Mouse (Mus musculus): ENCODE data around the gene Gm42372.

The Gm42372 gene

DNA sequence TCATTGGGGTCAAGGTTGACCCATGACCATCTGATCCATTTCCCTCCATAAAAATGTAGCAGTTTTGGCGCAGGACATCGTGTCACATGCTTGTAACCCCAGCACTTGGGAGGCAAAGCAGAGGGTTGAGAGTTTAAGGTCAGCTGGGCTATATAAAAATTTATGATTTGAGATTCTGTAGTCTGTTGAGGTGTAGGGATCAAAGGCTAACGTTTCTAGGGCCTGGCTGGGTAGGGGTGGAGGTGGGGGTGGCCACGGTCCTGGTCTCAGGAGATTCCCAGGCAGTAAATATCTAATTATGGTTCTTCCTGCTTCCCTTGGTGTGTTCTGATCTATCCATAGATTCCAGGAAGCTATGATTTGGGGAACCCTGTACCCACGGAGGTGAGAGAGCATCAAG is 21.2 kb upstream of the Gm42372 start:
- DNase-seq, result no peak

DNA sequence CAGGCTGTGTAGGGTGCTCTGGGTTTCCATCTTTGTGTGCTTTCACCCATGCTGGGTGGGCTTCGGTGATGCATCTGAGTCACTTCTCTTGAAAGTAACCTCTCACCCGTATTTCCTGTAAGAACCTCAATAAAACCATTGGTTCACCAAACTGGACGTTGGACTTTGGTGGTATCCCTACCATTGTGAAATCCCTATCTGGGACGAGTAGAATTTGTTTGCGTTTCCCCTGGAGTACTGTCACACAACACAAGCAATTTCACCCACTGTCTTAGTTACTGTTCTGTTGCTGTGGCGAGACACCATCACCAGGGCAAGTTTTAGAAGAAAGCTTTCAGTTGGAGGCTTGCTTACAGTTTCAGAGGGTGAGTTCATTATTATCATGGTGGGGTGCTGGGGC is 14.5 kb upstream of the Gm42372 start:
- DNase-seq, result no peak

DNA sequence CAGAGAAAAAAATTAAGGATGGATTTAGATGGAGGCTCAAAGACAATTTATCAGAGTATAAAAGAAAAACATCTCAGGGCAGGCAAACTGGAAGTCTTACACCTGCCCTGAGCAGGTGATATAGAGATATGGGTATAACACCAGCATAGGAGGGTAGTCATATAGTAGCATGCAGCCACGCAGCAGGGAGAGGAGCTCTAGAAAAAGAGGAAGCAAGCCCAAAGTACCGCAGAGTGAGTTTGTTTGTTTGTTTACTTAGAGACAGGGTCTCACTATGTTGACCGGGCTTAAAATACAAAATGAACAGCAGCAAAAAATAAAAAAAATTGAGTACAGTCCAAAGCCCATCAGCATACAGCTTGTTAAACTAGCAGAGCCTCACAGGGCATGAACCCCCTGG is 11.7 kb upstream of the Gm42372 start:
- DNase-seq, result no peak

DNA sequence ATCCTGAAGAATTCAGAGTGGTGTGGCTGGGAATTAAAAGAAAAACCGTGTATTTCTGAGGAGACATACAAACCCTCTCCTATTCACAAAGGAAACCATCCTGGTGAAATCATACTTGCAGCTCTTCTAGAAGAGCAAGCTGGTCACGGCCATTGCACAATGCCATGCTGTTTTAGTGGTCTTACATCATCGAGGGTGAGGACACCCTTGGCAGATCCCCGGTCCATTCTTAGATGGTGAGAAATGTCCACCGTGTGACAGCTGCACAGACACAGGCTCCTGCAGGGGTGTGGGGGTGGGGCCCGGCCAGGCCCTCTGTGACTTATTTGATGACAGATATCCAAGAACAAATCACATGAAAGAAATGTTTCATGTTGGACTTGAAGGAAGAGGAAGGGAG is 8.9 kb upstream of the Gm42372 start:
- no peak for DNase-seq

DNA sequence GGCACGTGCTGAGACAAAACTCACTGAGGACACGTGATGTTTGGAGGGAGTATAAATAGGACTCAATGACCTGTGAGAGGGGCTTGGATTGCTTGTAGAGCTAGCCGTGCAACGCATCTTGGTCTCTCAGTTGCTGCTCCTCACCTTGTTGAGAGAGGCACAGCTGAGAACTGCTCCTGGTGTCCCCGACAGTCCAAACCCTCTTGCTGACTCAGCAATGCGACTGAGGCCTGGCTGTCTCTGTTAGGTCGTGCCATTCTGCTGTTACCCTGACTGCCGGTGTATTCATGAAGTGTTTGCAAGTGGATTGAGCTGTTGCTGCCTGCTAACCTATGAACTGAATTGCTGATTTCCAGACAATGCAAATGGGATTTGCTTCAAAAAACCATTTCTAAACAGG is 6.6 kb upstream of the Gm42372 start:
- no peak for DNase-seq

DNA sequence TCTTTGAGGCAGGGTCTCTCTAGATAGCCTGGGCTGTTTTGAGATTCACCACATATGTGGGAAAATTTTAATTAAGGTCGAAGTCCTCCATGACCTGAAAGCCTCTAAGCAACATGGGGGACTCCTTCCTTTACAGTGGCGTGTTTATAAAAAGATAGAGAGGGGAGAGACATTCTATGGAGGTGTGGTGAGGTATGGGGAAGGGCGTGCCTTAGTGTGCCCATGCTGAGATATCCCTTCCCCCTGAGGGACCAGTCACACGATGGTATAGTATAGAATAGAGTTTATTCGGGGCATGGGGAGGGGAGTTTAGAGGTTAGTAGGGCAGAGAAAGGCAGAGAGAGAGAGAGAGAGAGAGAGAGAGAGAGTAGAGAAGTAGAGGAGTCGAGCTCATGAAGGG is 4.7 kb upstream of the Gm42372 start:
- no peak for DNase-seq

DNA sequence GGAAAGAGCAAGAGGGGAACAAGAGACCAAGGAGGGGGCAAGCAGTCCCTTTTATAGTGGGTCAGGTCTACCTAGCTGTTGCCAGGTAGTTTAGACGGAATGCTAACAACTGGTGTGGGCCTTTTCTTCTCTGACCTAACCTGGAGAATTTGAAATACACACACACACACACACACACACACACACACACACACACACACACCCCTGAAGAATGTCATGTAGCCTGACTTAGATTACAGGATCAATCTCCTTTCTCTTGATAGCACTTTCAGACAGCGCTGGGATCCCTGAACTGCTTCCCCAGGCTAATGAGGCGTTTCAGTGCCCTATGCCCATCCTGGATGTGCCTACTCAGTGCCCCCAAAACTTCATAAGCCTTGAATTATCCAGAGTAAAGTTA is 4.3 kb upstream of the Gm42372 start:
- no peak for DNase-seq

DNA sequence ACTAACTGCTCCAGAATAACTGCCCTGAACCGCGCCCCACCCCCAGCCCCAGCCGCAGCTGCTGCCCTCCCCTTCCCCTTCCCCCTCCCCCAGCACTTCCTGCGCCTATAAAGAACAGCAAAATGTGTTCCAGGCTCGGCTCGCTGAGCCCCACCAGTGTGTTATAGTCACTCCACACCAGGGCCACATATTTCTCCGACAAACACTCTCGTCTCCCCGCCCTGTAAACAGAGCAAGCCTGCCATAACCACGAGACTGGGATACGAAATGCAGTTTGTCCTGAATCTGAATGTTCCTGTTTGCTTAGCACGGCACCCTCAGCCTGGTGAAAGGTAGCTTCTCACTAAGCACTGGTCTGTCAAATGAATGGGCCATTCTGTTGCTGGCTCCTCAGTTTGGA is 2.5 kb upstream of the Gm42372 start:
- DNase-seq, result peak; percentile 78 to 86

DNA sequence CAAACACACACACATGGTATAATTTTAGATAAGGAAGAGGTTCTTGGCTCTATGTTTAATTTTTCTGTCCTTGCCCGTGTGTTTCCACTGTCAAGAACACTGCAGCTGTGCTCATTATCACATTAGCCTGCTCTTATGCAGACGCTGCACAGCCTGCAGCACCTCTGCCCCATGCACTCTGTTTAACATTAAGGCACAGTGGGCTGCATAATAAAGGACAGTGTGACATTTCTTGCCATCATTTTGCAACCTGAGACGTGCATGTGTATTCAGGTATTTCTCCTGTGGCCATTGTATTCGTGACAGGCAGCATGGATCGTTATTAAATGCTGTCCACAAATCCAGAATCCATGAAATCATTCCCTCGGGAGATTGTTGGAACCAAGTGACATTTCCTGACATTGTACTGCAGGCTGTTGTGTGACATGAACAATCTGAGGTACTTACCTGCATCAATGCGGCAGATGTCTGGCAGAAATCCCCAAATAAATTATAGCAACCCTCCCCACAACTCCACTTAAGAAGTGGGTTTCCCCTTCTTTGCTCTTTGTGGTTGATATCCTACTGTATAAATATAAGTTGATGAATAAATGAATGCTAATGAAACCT is 4.8 kb downstream of the Gm42372 start:
- no peak for DNase-seq

DNA sequence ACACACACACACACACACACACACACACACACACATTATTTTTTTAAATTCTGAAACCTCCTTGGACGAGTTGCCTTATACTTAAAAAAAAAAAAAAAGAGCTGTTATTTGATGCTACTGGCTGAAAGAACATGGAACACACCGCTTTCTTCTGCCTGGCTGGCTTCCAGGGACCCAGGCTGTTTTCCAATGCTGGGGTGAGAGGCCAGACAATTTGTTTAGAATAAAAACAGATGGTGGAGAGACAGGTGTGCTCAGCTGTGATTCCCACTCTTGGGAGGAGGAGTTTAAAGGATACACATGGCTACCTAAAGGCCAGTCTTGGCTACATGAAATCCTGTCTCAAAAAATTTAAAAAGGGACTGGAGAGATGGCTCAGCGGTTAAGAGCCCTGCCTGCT is 5.5 kb downstream of the Gm42372 start:
- no peak for DNase-seq

DNA sequence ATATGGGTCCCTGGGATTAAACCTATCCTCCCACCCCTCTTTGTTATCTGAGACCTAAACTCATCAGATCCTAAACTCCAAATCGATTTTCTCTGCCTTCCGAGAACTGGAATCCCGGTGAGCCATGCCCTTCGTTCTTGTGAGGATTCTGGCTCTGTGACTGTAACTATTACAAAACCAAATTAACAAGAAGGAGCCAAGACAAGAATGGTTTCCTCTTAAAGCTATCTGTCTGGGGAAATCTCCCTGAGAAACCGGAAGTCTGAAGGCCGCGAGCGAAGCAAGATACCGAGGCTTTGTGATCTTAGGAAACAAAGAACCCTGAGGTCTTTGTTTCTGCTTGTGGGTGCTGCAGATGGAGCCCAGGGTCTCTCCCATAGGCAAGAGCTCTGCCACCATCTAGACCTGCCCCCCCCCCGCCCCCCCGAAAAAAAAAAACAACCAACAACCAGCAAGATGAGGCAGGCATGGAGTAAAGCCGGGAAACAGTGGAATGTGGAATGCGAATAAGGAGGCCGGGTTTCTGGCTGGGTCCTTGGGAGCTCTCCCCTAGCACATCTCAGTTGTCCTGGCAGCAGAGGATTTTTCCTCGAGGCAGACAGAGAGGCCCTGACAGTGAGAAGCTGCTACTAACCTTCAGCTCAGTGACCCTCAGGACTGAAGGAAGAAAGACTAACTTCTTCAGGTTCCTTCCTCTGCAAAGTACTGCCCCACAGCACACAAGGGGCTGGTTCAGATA is 7.3 kb downstream of the Gm42372 start:
- DNase-seq, result peak; percentile 37 to 46

DNA sequence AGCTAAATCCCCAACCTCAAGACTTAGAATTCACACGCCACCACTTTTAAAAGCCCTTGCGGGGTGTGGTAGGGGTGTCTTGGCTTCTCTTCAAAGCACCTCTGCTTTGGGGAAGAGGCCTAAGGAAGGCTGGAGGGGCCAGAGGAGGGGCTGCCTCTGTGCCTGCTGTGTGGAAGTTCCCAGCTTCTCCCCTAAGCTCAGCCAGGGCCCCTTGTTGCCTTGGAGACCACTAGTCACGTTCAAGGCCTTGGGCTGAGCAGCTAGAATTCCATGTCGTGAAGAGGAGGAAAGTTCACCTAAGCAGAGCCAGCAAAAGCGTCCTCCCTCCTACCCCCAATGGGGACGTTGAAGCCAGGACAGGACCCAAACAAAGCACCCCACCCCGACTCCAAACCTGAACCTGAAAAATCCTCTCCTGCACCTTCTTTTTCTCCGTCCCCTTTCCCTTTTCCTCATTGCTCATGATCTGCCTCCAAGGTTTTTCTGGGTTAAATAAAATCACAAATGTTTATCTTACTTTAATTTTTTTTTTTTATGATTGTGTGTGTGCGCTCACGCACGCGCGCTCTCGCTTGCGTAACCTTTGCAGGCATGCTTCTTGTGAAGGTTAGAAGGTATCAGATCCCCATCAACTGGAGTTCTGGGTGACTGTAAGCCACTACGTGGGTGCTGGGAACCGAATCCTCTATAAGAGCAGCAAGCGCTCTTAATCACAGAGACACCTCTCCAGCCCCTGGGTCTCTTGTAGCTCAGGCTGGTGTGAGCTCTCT is 9.0 kb downstream of the Gm42372 start:
- DNase-seq, result no peak

DNA sequence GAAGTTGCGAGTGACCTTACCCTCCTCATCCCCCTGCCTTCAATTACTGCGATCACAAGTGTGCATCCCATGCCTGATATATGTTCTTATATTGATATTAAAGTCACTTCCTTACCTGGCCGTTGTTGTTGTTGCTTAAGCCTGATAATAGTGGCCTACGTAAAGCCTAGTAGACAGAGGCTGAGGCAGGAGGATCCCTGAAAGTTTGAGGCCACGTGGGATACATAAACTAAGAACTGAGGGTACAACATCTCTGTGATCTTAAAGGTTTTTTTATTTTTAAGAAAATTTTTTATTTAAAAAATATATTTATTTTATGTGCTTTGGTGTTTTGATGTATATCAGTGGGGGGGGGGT is 9.5 kb downstream of the Gm42372 start, which contains the start of gene Ccdc8:
Gene Ccdc8, plus strand, starts transcription at position 258 of the 357 bp plus-strand sequence.
- no peak for DNase-seq

DNA sequence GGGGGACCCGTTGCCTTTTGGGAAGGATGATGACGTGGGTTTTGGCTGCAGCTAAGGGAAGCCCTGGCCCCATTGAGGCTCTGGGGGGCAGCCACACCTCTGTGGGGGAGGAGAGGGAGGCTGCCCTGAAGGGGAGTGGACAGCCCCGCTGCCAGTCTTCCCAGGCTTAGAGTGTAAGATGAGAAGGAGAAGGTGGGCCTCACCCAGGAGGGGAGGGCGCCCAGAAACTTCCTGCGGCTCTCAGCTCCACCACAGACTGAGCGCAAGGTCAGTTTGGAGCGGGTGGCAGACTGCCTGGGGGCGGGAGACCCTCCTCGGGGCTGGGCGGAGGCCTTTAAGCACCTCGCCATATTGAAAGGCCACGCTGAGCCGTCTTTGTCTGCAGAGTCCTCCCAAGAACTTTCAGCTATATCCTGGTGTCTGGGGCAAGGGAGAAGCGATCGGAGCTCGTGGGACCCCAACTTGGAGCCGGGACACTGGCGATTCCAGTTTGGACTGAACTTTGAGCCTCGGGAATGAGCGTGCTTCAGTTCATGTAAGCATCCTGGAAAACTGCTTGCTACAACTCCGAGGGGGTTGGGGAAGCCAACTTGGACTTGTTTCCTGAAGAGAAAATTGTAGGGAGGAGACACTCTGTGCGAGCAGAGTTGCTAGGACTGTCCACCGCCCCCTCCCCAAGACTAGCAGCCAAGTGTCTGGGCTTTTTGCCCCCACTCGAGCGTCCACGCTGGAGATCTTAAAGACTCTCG is 10.9 kb downstream of the Gm42372 start:
- no peak for DNase-seq

DNA sequence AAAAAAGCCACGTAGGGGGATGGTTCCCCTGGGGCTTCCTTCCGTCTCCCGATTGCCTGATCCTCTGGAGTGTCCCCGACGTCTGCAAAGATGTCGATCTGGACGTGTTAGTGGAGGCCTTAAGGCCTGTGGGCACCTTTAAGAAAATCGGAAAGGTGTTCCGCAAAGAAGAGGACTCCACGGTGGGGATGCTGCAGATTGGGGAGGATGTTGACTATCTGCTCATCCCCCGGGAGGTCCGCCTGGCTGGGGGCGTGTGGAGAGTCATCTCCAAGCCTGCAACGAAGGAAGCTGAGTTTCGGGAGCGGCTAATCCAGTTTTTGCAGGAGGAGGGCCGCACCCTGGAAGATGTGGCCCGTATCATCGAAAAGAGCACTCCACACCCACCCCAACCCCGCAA is 11.5 kb downstream of the Gm42372 start:
- DNase-seq, result no peak

DNA sequence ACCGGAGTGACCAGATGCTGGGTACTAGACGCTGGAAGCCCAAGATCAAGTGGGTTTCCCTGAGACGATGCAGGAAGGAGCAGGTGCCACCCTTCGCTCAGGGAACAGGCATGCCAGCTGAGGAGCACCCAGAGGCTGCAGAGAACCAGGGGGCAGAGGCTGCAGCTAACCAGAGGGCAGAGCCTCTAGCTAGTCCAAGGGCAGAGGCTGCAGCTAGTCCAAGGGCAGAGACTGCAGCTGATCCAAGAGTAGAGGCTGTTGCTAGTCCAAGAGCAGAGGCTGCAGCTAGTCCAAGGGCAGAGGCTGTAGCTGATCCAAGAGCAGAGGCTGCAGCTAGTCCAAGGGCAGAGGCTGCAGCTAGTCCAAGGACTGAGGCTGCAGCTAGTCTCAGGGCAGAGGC is 12.5 kb downstream of the Gm42372 start:
- no peak for DNase-seq

DNA sequence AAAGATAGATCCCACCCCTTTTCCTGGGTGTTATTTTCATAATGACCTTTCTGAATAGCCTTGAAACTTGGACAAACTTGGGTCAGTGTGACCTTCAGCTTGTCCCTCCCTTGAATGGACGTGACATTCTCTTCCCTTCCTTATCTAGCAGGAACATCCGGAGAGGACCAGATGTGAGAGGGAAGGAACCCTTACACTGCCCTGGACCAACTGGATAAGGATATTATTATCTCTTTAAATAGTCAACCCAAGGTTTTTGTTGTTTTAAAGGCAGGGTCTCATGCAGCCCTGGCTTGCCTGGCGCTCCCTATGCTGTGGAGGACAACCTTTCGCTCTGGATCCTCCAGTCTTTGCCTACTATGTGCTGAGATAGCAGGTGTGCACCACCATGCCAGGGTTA is 16.3 kb downstream of the Gm42372 start:
- no peak for DNase-seq

DNA sequence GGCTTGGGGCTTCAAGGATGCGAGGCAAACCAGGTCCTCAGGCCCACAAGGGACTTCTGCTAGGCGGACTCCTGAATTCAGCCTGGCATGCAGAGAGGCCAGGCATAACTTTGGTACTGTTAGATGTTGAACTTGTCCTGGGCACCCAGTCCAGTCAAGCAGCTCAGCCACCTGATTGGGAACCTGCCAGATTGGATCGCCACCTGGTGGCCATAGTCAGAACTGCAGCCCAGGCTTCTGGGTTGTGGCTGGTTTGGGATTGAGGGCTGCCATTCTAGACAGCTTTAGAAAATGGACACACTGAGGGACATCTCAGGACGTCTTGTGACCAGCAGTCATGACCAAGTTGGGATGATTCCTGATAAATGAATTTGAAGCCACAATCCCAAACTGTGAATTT is 16.8 kb downstream of the Gm42372 start:
- peak; percentile 78 to 87 for DNase-seq

DNA sequence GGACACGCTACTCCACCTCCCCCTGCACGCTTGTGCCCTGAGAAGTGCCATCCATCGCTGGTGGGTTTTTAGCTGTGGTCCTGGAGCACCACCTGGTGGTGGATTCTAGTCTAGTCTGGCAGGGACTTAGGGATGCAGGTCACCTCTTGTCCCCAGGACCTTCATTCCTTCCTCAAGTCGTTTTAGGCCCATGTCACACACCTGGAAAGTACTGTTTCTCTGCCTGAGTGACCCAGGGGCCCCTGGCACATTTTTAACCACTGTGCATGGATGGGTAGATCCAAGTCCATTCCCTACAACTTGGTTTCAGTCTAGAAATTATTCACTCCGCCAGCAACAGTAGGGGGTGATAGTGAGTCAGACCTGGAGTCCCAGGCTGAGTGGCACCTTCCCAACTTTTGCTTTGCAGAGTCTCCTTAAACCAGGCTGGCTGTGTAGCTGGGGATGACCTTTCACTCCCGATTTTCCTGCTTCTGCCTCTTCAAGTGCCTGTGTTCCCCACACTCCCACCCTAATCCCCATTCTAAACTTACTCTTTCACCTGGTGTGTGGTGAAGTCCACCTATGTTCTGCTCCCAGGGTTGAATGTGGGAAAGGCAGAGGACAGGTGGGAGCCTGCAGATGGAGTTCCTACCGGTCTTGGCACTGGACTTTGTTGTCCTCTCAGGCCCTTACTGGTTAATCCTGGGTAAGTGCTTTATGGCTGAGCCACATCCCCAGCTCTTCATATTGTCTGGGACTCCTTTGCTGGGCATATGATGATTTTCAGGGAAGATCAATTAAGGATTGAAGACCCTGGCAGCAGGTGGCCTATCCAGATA is 19.7 kb downstream of the Gm42372 start:
- peak; percentile 83 to 85 for DNase-seq

DNA sequence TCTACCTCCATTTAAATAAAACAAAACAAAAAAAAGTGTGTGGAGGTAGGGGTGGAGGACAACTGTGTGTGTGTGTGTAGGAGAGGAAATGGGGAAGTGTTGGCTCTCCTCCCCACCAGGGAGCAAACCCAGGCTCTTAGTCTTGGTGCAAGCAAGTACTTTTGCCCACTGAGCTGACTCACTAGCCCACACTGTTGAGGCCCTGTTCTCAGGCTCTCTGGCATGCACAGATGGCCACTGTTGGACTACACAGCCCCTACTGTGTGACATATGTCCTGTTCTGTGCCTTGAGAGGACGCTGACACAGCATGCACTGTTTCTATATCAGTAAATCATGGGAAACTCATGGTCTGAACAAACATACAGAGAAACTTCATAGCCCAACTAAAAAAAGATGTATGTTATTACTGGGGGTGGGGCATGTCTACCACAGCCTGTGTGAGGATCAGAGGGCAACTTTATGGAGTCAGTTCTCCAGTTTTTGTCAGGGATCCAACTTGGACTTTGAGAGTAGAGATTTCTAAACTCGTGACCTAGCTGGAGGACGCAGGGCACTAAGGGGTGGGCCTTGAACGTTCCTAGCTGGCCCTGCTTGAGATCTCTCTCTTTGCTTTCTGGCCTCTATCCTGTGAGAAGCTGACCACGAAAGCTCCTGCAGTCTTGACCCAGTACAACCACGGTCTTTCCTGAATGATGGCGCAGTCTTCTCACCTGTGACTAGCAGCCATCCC is 20.5 kb downstream of the Gm42372 start:
- no peak for DNase-seq

DNA sequence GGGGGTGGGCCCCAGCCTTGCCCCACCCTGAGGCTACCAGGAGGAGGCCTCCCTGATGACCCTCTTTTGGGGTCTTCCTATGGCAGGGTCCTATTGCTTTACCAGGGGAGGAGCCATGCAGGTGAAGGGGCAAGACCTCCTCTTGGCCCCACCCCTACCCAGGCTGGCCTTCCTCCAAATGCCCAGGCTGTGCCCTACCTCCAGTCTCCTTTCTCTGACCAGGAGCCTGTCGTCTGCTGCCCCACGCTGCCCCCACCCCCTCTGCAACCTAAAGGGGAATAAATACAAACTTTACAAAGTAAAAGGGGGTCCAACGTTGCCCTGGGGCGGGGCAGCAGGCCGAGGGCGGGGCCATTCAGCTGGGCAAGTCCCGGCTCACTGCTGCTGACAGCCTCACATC is 21.8 kb downstream of the Gm42372 start:
- no peak for DNase-seq

DNA sequence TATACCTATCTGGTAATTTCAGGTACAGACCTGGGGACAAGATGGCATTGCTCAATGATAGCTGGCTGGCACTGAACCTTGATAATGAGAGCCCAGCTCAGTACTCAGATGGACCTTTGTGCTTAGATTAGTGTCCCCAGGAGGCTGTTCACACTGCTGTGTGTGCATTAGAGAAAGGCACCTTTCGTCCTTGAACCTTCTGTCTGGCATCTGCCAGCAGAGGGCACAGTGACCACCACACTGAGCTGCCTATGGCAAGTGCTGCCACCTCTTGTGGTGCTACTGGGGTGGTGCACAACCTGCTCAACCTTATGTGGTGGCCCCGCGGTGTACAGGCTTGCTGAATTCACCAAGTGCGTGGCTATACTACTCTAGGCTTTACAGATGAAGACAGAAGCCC is 24.4 kb downstream of the Gm42372 start:
- peak; percentile 58 to 63 for DNase-seq

Measured in thymus, postnatal 36 days (tissue).